Mouse (Mus musculus) right cerebral cortex, postnatal 25 days (tissue): ENCODE measurements around the gene Rcn3.

Source experiments
- DNase-seq: peaks from one replicate; pipeline ENCODE4 v3.0.0; 2022

The Rcn3 gene

GRCm38 (mm10) chr7:45046853-45047350 lies 45.1 kb downstream of the Rcn3 start:
- DNase-seq, result no peak

- no peak for DNase-seq
Observed at GRCm38 (mm10) chr7:45045741-45046140, 46.3 kb downstream of the Rcn3 start.

GRCm38 (mm10) chr7:45043307-45043706 lies 48.7 kb downstream of the Rcn3 start:
- DNase-seq, result no peak

GRCm38 (mm10) chr7:45040851-45041250 lies 51.2 kb downstream of the Rcn3 start:
- no peak for DNase-seq

- no peak for DNase-seq
Observed at GRCm38 (mm10) chr7:45038411-45038810, 53.6 kb downstream of the Rcn3 start.

GRCm38 (mm10) chr7:45037720-45038361 lies 54.2 kb downstream of the Rcn3 start:
- no peak for DNase-seq

GRCm38 (mm10) chr7:45036702-45037101 lies 55.3 kb downstream of the Rcn3 start:
- DNase-seq, result no peak

- DNase-seq, result no peak
Observed at GRCm38 (mm10) chr7:45035631-45036030, 56.4 kb downstream of the Rcn3 start.

GRCm38 (mm10) chr7:45033722-45034359 lies 58.2 kb downstream of the Rcn3 start:
- DNase-seq, result no peak
